Mouse (Mus musculus) mouse trophoblast stem cell (cell line): Measurements from ENCODE around the gene Vcan.

Experiments used
- in situ Hi-C, 2 experiments: fragments of 300-500 bp; cut with MseI, MboI; formaldehyde crosslinking; loops; 2 replicates in 1 of 2; 3 replicates in 1 of 2; pipeline ENCODE4 v1.15.1; 2025

Gene Vcan

DNA sequence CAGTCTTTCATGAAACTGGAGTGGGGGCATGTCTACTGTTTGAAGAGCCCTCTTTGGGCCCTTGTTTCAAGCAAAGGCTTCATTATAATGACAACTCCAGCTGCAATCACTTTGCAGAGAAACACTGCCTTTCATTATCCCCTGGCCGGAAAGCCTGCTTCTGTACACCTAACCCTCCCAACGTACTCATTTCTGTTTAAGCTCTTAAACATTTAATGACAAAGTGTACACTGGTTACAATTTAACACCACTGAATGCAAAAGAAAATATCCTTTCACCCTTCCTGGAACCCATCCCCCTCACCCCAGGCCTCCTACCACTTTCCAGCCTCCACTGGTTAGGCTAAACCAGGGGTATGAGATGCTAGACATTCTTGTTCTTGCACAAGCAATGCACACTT, 15.8 kb downstream of the Vcan start:
- in situ Hi-C loops, result no loop called here

DNA sequence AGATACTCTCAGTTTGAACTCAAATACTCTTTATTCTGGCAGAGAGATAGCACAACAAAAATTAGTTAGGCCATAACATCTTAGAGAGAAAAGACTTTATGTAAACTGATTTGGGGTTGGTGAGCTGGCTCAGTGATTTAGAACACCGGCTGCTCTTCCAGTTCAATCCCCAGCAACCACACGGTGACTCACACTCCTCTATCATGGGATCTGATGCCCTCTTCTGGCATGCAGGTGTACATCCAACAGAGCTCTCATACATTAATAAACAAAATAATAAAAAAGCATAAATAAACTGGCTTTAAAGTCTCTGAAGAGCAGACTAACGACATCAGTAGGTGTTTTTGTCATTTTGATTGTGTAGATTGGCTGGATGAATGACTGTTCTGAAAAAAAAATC, 21.8 kb downstream of the Vcan start:
- in situ Hi-C loops, result no loop called here

DNA sequence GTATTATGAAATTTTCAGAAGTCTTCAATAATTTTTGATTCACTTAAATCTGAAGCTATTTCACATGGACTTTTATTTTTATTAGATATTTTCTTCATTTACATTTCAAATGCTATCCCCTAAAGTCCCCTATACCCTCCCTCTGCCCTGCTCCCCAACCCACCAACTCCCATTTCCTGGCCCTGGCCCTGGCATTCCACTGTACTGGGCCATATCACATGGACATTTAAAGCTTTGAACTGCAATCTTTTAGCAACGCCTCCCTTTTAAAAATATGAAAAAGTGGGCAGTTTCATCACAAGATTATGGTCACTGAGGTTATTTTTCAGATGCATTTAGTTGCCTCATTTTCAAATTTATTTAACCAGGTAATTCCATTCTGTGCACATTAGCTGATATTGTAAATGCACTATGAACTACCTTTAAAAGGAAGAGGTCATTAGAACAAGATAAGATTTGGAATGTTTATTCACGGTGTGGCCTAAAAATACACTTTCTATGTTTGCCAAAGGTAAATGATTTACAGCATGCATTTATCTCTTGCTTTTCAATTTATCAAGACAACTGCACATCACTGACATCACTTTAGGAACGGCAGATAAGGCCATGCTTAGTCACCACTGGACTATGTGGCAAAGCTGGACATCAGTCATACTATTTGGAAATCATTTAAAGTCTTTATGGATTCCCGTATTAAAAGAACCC, 32.7 kb downstream of the Vcan start:
- in situ Hi-C loops, result no loop called here

DNA sequence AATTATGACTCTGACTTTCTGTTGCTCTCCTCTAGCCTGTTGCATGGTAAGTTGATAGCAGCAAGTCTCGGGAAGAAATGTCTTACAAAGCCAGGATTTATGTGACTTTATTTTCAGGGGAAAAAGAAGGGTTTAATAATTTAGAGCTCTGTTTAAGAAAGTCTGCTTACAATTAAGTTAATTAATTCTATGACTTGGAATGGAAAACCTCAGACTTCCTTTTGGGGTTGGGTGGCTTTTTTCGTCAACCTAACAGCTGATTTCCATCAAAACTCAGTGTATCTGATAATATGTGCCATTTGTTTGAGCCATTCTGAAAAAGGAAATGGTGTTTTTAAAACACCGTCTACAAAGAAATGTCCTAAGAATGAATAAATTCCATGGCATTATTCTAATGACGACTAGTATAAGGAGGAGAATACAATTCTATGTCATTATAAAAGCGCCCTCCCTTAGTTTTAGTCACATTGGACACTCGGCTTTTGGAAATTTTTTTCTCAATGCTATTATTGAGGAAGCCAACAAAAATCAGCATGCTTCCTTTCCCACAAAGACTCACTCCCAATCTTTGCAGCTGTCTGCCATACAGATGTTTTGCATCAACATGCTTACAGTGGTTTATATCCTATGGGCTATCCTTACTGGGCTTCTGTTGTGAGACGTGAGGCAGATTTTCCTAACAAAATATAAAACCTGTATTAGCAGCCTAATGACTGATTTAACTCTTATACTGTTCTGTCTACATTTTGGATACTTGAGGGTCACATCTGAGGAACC, 34.0 kb downstream of the Vcan start:
- in situ Hi-C loops, result no loop called here

DNA sequence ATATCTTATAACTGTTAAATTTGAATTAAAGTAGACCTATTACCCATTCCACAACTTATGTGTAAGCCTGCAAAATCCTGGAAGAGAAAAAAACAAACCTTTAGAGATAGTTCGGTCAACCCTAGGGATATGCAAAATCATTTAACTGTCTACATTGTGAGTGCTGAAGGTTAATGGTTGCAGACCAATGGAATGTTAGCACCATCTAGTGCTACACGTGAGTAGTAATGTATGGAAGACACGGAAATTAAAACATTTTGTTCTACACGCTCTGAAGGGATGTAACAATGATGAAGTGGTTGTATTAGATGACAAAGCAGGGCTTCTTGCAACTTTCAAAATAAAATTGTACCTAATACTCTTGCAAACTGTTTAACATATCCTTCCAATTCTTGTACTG, 39.9 kb downstream of the Vcan start:
- in situ Hi-C loops, result no loop called here

DNA sequence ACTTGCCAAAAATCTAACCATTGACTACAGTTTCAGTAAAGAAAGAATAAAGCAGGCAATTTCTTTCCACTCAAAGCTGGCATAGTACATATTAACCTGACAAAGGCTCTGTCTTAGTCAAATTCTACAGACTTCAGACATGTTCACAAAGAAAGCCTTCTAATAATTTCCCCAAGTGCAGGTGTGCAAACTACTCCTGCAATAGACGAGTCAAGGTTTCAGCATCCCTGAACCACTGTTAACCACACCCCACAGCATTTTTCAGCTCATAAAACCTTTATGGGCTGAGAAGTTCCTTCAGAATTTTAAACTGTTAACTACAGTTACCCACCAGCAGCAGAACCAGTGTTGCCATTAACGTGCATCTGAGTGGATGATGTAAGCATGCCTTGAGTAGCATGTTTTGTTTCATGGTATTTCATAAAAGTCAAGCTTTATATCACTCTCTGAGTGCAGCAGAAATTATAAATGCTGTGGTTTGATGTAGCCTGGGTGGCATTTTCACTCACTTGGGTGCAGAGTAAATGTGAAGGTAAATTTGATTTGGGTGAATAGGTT, 42.2 kb downstream of the Vcan start:
- in situ Hi-C loops, result no loop called here

DNA sequence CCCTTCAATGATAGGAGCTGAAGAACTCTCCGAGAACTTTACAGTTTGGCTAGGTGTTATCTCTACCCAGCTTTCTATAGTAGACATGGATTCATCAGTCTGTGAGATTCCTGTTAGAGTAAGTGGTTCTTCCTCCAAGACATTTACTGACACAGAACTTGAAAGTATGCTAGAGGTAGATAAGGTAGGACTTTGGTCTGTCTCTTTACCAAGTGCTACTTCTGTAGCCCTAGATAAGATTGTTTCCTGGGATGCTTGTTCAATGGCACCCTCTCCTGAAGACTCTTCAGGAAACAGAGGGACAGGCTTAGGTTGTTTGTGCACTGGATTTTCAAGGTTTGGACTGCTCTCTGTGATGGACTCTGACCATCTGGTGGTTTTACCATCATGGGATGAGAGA, 49.7 kb downstream of the Vcan start:
- in situ Hi-C loops, result no loop called here

DNA sequence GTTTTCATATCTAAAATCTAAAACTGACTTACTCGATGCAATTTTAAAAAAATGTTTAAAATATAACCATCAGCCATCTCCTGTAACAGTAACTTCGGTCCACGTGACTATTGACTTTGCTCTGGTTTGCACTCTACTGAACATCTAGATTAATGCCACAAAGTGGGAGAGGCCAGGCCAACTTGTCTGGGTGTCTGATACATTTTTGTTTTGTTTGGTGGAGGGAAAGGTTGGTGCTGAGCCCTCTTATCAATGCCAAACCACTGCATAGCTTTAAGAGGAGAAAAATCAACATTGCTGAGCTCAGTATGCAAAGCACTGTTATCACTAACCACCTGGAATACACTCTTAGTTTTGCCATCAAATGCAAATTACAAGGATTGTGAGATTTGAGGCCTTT, 58.8 kb downstream of the Vcan start:
- in situ Hi-C loops, result no loop called here

DNA sequence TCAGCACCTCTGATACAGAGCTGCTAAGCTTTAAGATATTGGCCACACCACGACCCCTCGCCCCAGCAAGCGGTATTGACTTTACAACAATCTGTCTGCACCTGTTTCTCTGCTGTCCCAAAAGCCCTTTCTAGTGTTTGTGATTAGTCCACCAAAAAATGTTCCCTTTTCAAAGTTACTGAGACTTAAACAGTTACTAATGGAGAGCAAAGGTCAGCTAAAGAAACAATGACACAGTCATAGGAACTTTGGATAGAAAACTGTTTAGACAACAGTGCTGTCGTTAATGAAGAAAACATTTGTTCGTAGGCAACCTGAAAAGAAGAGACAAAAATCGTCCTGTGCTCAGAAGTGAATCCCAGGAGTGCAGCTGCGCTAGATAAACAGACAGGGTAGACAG, 60.1 kb downstream of the Vcan start:
- in situ Hi-C loops, result no loop called here

DNA sequence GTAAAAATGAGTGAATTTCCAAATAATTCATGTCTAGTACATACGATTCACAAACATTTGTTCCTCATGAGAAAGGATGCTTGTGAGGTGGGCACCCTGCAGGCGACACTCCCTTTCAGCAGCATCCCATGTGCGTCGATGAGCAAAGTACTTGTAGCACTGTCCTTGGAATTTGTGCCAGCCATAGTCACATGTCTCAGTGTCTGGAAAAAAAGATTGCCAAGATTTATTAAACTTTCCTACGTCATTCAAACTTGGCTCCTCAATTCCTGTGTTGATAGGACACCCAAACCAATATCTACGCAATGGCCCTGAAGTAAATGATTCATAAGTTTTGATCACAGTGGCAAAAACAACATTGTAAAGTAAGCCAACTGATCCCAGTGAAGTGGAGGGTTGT, 62.6 kb downstream of the Vcan start:
- in situ Hi-C loops, result no loop called here

DNA sequence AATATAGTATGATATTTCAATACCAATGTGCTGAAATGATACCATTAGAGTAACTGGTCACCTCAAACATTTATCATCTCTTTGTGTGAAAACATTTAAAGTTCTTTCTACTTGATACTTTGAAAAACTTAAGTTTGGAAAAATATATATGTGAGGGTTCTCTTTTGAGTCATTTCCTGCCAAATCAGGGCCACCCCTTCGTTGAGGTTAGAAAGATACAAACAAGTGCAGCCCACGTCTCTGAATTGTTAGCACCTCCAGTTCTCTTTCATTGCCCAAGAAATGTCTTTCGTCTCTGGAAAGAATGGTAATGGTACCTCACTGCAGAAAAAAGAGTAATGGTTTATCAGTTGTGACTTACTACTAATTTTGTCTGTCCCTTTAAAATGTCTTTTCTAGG, 71.8 kb downstream of the Vcan start:
- in situ Hi-C loops, result no loop called here

DNA sequence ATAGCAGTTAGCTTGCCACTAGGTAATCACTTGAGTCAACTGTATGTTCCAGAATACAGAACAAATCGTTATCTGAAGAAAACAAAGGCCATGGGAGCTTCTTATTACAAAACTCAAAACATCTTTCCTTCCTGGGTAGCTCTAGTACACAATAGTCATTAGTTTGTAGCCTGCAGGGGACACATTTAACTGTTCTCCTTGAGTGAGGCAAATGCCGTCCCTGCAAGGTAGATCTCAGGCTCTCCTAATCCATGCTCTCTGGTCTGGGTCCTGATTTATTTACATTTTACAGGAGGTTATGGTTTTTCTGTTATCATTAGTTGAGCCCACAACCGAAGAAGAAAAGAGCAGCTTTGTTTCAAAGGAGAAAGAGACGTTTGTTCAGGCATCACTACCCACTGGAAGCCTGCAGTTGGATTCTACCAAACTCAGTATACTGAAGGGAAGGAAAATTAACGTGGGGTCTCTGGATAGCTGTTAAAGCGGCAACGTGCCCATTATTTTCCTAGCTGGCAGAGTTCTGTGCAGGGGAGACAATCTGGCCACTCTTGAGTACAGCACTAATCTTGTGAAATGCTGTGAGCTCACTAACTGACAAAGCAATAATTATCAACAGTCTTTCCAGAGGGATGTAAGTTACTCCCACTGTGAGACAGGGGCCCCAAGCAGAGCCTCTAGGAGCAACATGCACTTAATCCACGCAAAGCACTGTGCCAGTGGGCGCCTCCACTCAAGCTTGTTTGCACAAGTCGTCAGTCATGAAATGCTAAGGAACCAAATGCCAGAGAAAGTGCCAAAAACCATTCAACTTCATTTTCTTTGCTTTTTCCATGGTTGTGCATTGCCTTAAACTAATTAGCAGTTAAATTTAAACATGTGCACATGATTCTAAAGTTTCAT, 73.1 kb downstream of the Vcan start:
- in situ Hi-C loops, result no loop called here

DNA sequence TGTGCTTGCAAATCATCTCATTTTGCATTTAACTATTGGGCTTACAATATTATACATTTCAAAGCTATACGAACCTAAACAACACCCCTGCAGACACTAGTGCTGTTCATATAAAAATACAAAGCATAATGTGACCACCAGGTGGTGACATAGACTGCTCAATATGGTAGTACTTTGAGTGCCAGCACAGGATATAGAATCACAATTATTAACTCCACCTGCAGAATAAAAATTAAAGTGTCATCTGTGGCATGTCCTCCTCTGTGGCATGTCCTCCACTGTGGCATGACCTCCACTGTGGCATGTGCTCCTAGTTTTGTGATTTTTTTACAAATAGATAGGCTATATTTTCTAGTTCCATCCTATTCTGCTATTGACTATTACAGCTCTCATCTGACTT, 74.2 kb downstream of the Vcan start:
- in situ Hi-C loops, result no loop called here

DNA sequence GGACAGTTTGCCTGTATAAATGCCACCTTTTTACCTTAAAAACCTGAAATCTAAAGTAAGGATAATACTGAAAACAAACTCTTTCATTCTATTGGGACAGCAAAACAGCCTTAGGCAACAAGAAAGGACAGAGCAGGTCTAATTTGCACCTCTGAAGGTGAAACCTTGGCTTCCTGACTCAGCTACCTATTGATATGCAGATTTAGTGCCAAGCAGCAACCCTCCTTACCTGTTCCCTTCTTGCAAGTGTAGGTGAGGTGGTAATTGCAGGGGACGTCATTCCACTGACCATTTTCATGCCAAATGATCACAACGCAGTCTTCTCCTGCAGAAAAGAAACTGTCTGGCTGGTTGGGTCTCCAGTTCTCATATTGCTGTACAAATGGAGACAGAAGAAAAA, 80.6 kb downstream of the Vcan start:
- in situ Hi-C loops, result no loop called here

DNA sequence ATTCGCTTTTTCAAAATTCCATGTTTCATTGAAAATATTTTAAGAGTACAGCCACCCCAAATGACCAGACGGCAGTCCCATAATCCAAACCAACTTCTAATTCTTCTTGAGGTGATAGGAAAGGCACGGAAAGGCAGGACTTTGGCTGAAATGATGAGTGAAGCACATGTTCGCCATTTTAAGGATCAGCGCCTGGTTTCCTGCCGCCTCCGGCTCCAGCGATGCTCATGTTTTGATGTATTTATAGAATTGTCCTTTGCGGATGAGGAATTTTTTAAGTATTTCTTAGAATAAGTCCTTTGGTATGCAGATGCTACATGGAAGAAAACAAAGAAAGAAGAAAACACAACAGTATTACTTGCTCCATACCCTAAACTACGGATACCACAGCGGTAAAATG, 85.3 kb downstream of the Vcan start:
- in situ Hi-C loops, result no loop called here

DNA sequence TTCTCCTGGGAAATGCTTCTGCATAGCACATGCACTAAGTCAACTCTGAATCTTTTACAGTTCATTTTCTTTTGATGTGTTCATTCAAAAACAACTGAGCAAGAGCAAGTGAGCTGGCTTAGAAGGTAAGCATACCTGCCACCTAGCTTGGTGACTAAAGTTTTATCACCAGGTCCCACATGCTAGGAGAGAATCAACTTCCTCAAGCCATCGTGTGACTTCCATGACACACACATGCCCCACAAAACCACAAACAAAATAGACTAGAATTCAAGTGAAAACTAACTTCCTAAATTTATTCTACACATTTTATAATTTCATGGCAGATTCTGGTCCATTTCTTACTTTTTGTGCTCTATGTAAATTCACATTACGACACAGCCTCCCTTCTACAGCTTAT, 89.0 kb downstream of the Vcan start:
- in situ Hi-C loops, result no loop called here

DNA sequence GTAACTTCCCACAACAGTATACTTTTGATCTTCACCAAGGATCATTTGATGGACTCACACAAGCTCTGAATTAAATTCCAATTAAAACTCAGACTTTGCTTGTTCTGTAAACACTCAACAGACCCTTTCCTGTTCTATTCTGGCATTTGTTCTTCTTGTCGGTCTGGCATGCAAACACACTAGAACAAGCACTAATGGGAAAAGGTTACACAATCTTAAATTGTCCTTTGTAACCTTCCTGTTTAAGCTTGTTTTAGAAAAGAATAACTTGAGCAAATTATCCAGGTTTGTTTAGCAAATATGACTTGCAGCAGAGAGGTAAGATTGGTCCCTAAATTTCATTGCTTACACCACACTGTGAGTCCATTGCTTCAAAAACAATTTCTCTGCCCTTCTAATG, 89.5 kb downstream of the Vcan start:
- in situ Hi-C loops, result no loop called here

DNA sequence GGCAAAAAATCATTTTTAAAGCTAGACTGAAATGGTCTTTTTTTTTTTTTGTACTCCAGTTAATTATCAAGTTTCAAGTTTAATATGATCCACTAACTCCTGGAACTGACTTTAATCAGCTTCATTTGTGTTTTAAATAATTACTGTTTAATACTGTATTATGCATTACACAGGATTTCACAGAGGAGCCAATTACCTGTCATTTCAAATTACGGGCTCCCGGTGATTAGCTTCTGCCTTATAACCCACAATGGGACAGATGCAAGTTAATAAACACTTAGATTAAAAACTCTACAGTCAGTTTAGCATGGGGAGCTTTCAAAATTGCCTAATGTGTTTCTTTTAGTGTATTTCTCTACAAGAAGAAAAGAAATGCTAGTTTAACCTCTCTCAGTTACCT, 96.7 kb downstream of the Vcan start:
- in situ Hi-C loops, result no loop called here

DNA sequence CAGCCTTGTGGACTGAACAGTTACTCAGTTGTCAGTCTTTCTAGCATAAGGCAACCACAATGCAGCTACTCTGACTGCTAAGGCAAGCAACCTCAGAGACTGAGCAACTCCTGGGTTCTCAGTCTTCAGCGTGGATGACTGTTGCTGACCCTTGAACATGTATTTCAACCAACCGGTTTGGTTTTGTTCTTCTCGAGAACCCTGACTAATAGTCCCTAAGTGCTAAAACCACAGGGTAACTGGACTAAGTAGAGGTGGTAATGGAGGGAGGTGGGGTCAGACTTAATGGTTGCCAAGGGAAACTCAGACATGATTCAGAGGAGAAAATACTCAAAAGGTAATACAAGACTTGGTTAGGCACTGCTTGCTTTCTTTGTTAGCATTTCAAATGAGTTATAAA, 105.3 kb downstream of the Vcan start:
- in situ Hi-C loops, result no loop called here

DNA sequence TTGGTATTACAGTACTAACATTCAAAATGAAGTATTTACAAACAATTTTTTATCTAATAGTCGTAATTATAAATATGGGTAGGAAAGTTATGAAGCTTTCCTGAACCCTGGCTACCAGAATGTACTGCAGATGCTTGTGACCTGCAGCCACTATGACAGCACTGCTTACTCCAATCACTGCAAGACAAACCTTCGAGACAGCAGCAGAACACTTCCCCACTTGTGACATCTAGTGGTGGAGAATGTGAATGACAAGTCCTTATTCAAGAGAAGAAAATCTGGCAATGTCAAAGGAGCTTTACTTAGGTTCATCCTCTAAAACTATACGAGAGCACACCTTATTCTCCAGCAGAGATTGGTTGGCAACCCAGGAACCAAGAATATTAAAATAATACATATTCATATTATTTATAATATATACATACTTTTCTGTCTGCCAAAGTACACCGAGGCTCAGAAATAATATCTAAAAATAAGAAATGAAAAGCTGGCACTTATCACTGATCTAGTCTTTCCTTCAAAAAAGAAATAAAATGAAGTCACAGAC, 108.1 kb downstream of the Vcan start:
- in situ Hi-C loops, result no loop called here

DNA sequence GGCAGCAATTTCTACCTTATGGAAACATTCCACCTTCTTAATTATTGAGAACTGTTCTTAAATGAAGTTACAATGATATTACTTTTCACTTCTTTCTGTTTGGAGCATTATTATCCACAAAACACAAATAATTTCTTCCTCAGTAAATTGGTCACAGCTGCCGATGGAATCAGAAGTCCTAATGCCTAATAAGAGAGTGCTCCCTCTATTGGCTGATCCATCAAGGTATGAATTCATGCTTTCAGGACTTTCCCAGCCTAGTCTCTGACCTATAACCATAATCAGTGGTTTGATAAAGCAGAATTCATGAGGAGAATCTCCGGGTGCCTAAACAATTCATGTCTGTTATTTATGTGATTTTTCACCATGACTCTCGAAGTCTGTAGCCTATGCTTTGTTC, 123.2 kb downstream of the Vcan start:
- in situ Hi-C loops, result no loop called here

DNA sequence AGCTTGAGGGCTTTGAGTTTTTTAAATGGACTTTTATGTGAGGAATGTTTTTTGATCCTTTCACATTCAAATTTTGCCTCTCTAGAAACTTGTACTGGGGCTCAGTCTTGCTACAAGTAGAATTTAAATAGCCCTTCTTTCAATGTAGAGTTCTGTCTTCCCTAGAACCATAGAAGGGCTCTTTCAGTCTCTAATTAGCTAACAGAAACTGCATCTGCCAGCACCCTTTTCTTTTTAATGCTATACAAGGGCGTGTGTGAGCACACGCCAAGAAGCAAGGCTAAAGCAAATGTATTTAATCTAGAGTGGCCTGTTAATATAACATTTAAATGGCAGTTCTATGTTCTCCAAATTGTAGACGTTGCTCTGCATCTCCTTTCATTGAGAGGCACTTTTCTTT, 134.9 kb downstream of the Vcan start:
- in situ Hi-C loops, result no loop called here
